Mouse (Mus musculus) frontal cortex, postnatal 25 days (tissue): ENCODE results near the gene Srrm1.

Source experiments
- DNase-seq, 2 experiments: peaks; one replicate each; pipeline ENCODE4 v3.0.0; 2022; ENCODE audit warnings: low spot score in 2 of 2

Srrm1 gene

GRCm38 (mm10) chr4:135271881-135272616, 81.1 kb downstream of the Srrm1 start:
- peak in 1 of 2 experiments; percentile 12 for DNase-seq

DNA sequence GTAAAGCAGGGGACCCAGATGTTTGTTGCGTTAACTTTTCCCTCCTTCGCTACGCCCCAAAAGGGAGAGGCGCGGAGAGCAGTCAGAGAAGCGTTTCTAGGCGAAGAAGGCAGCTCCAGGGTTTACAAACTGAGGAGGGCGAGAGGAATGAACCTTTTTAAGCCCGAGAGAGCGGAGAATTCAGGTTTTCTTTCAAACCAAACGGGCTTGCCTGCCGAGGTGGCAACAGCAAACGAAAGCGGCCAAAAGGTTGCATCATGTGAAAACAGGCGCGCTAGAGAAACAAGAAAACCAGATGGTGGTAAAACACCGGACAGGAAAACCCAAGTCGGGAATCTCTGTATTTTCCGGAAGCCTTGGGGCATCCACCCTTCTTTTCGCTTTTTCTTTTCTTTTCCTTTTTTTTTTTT, 81.7 kb downstream of the Srrm1 start:
- DNase-seq = no peak
